Mouse (Mus musculus) adrenal gland, postnatal 25 days (tissue): Measurements from ENCODE around the gene Pkn1. TPM values are rescaled to one million over a fixed set of nuclear protein-coding genes. Genes with fewer than 3 reads are reported as not detected.

Experiments used
- microRNA-seq, 2 experiments: library from miRNA; unstranded; fragments of <30 nt; microRNA quantifications; one replicate each; pipeline ENCODE4 v1.2.0; 2021
- total RNA-seq: library from RNA; stranded (reverse); gene quantifications from 2 replicates; pipeline ENCODE4 v1.2.3, GENCODE M21; 2021

Gene Pkn1
- total RNA-seq, 1 experiment from 2014 or later = 146 TPM

Small RNAs within 50 kb of the gene (microRNA-seq; reads per million reads assigned to microRNA genes)
- gene Mir1668 = 0.71 to 1.0 reads per million in 2 experiments

Other genes starting within 250 kb of the Pkn1 start
- 62.3 and 76.3 TPM in 2 replicates for gene Scoc, start 240.8 kb downstream of the Pkn1 start, total RNA-seq
- gene Olfr370, start 163.4 kb downstream of the Pkn1 start, total RNA-seq = not detected in 2 replicates
- gene Ndufb7, start 132.5 kb downstream of the Pkn1 start, total RNA-seq = 223 and 229 TPM in 2 replicates
- 582 and 661 TPM in 2 replicates for gene Tecr, start 91.2 kb downstream of the Pkn1 start, total RNA-seq
- gene Dnajb1, start 91.0 kb downstream of the Pkn1 start, total RNA-seq = 27.7 and 28.0 TPM in 2 replicates
- 42.3 and 48.8 TPM in 2 replicates for gene Gipc1, start 46.5 kb downstream of the Pkn1 start, total RNA-seq
- 0.86 and 2.5 TPM in 2 replicates for gene Ptger1, start 32.5 kb downstream of the Pkn1 start, total RNA-seq
- 25.7 and 29.5 TPM in 2 replicates for gene Ddx39, start 16.0 kb upstream of the Pkn1 start, total RNA-seq
- 28.7 and 40.6 TPM in 2 replicates for gene Adgre5, start 42.1 kb upstream of the Pkn1 start, total RNA-seq
- 73.5 and 114 TPM in 2 replicates for gene Adgrl1, start 200.9 kb upstream of the Pkn1 start, total RNA-seq